Mouse (Mus musculus) heart, embryonic 13.5 days (tissue): ENCODE measurements around the gene Ciao2a. TPM values are rescaled to one million over a fixed set of nuclear protein-coding genes. Genes with fewer than 3 reads are reported as not detected.

Experiments
- ATAC-seq: fragments of 200-750 bp; cut with Nextera tagmentation; 2 replicates; pipeline ENCODE4 v1.8.0; 2017; ENCODE audit warnings: moderate TSS enrichment; ENCODE audit not compliant: insufficient number of reproducible peaks, low FRiP score, low TSS enrichment; ENCODE audit errors: extremely low read depth
- H3K27ac ChIP-seq: fragments of 300-500 bp; sonication (generic); replicated peaks from 2 replicates; pipeline ENCODE4 v1.5.1; 2015; ENCODE audit warnings: moderate library complexity, mild to moderate bottlenecking, inconsistent platforms
- H3K27me3 ChIP-seq: fragments of 300-500 bp; sonication (generic); replicated peaks from 2 replicates; pipeline ENCODE4 v1.6.1; 2015; ENCODE audit warnings: mild to moderate bottlenecking, inconsistent platforms
- H3K36me3 ChIP-seq: fragments of 300-500 bp; sonication (generic); 2 replicates; pipeline ENCODE4 v1.6.1; 2015; ENCODE audit warnings: mild to moderate bottlenecking, inconsistent platforms
- H3K4me1 ChIP-seq: fragments of 300-500 bp; sonication (generic); 2 replicates; pipeline ENCODE4 v1.6.1; 2015; ENCODE audit warnings: inconsistent platforms
- H3K4me2 ChIP-seq: fragments of 300-500 bp; sonication (generic); 2 replicates; pipeline ENCODE4 v1.6.1; 2015; ENCODE audit warnings: inconsistent platforms, mild to moderate bottlenecking, moderate library complexity
- H3K4me3 ChIP-seq: fragments of 300-500 bp; sonication (generic); 2 replicates; pipeline ENCODE4 v1.5.1; 2015; ENCODE audit warnings: moderate library complexity, mild to moderate bottlenecking, inconsistent platforms
- H3K9ac ChIP-seq: fragments of 300-500 bp; sonication (generic); 2 replicates; pipeline ENCODE4 v1.6.1; 2015; ENCODE audit warnings: inconsistent platforms, mild to moderate bottlenecking, moderate library complexity
- H3K9me3 ChIP-seq: fragments of 300-500 bp; sonication (generic); 2 replicates; pipeline ENCODE4 v1.6.1; 2016; ENCODE audit warnings: inconsistent platforms
- WGBS: fragments of 180-500 bp; shearing (Covaris S2); methylation state at CpG from one replicate; pipeline ENCODE4 v1.1.7; 2015; ENCODE audit warnings: mixed read lengths; 5-methylcytosine and 5-hydroxymethylcytosine counted together
- polyA plus RNA-seq: library from polyadenylated mRNA; unstranded; fragments of >200 nt; fragmentation: Nextera tagmentation; extraction: Ambion mirVana; gene quantifications from 2 replicates; pipeline ENCODE4 v1.2.1, GENCODE M21; 2015

Ciao2a gene
- polyA plus RNA-seq, 1 experiment from 2014 or later: 152 TPM

- Histone ChIP-seq H3K27ac (no peak overlapping the region), H3K4me2 (no peak overlapping the region), H3K9ac (no peak overlapping the region), H3K4me1 (peaks cover 51% of the 10 kb centered on the region), H3K4me3 (no peak overlapping the region), H3K9me3 (no peaks in the 10 kb centered on the region), H3K36me3 (no peaks in the 10 kb centered on the region), H3K27me3 (no peaks in the 10 kb centered on the region)
- 77% methylated on average over 5 of the region's 5 CpGs for WGBS
- no peak for ATAC-seq
Measured at GRCm38 (mm10) chr9:66167222-66167621, 40.8 kb downstream of the Ciao2a start.

- Histone ChIP-seq H3K4me2 (no peak overlapping the region), H3K4me3 (no peak overlapping the region), H3K9me3 (no peaks in the 10 kb centered on the region), H3K4me1 (peaks cover 46% of the 10 kb centered on the region), H3K9ac (no peak overlapping the region), H3K27ac (no peak overlapping the region), H3K27me3 (no peaks in the 10 kb centered on the region), H3K36me3 (no peaks in the 10 kb centered on the region)
- 16% methylated on average over 1 of the region's 1 CpGs for whole genome bisulfite sequencing
- no peak for ATAC-seq
Measured at GRCm38 (mm10) chr9:66168233-66168632, 41.8 kb downstream of the Ciao2a start.

DNA sequence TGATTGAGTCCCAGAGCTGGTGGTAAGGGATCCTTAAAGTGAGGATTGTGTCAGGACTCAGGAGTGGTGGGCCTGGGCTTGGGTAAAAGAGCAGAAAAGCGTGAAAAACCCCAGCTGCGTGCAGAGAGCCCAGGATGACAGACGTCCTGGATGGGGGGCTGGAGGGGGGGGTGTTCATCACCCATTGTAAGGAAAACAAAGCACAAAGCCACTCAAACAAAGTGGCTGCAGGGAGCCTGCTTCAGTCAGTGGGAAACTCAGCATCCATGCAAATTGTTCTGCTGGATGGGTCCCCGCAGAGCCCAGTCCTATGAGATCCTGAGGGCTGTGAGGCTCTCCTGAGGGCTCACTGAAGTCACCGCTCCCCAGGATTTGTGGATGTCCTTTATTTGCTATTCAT, 44.1 kb downstream of the Ciao2a start:
- Histone ChIP-seq H3K9ac (no peak overlapping the region), H3K36me3 (no peaks in the 10 kb centered on the region), H3K9me3 (no peaks in the 10 kb centered on the region), H3K4me1 (peaks cover 46% of the 10 kb centered on the region), H3K27ac (no peak overlapping the region), H3K4me3 (no peak overlapping the region), H3K27me3 (no peaks in the 10 kb centered on the region), H3K4me2 (no peak overlapping the region)
- WGBS: 61% methylated on average over 5 of the region's 5 CpGs
- ATAC-seq: no peak

DNA sequence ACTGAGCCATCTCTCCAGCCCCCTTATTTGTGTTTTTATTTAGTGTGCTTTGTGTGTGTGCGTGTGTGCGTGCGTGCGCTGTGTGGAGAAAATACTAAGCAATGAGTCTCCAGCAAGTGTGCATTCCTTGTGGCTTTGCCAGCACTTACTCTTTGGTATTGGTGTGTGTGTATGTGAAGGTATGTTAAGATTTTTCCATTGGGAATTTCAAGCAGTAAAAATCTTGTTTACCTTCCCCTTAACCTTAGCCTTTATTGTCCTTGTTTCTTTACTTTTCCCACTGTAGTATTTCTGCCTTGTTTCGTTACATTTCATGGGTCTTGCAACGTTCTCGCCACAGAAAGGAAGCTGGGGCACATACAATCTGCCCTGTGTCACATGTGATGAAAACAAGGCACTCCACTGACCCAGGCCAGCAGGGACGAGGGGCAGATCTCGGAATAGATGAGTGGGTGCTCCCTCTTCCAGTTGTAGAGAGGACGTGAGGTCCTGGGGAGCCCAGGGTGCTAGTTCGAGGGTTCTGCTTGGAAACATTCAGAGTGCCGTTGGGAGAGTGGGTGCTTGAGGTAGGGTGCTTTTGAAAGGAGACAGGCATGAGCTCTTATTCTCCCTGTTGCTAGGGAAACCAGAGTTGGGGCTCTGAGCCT, 45.0 kb downstream of the Ciao2a start:
- Histone ChIP-seq H3K36me3 (no peaks in the 10 kb centered on the region), H3K27ac (0 out of 2 replicates have a peak overlapping the region, but pooled peaks have one; percentile 0), H3K9me3 (no peaks in the 10 kb centered on the region), H3K4me2 (no peak overlapping the region), H3K9ac (no peak overlapping the region), H3K4me3 (no peak overlapping the region), H3K27me3 (no peaks in the 10 kb centered on the region), H3K4me1 (peaks cover 41% of the 10 kb centered on the region)
- WGBS: 55% methylated on average over 12 of the region's 12 CpGs
- no peak for ATAC-seq

- no peak overlapping the region for H3K4me3 ChIP-seq
- H3K9me3 ChIP-seq: no peaks in the 10 kb centered on the region
- WGBS: 86% methylated on average over 5 of the region's 5 CpGs
- H3K4me2 ChIP-seq: no peak overlapping the region
- ATAC-seq: no peak
- no peaks in the 10 kb centered on the region for H3K27me3 ChIP-seq
- H3K36me3 ChIP-seq: no peaks in the 10 kb centered on the region
- peaks cover 28% of the 10 kb centered on the region for H3K4me1 ChIP-seq
- H3K9ac ChIP-seq: no peak overlapping the region
- H3K27ac ChIP-seq: no peak overlapping the region
Measured at GRCm38 (mm10) chr9:66173316-66173855, 47.0 kb downstream of the Ciao2a start.

- no peak for ATAC-seq
- Histone ChIP-seq H3K4me3 (no peak overlapping the region), H3K4me2 (no peak overlapping the region), H3K9ac (no peak overlapping the region), H3K36me3 (no peaks in the 10 kb centered on the region), H3K27ac (no peak overlapping the region), H3K9me3 (no peaks in the 10 kb centered on the region), H3K27me3 (no peaks in the 10 kb centered on the region), H3K4me1 (peaks cover 19% of the 10 kb centered on the region)
- WGBS: 91% methylated on average over 3 of the region's 3 CpGs
Measured at GRCm38 (mm10) chr9:66174985-66175384, 48.6 kb downstream of the Ciao2a start.

DNA sequence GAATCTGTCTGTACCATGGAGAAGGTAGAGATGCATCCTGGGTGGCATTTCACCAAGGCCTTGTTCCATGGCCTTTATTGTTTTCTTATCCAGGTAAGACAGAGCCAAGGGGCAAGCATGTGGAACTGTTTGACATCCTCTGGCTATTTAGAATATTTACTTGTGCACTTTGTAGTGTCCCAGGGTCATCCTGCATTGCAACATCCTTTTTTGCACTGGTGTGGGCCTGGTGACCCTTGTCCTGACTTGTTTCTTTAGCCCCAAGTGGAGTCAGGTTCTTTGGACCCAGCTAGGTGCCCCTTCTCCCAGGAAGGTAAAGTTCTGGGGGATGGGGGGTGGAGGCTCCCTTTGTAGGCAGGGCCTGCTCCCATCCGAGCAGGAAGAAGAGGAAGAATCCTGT, 51.6 kb downstream of the Ciao2a start:
- H3K4me1 ChIP-seq: peaks cover 33% of the 10 kb centered on the region
- no peak overlapping the region for H3K4me2 ChIP-seq
- no peak for ATAC-seq
- no peak overlapping the region for H3K9ac ChIP-seq
- no peaks in the 10 kb centered on the region for H3K36me3 ChIP-seq
- no peak overlapping the region for H3K27ac ChIP-seq
- no peaks in the 10 kb centered on the region for H3K9me3 ChIP-seq
- 58% methylated on average over 1 of the region's 1 CpGs for WGBS
- H3K27me3 ChIP-seq: no peaks in the 10 kb centered on the region
- H3K4me3 ChIP-seq: no peak overlapping the region

DNA sequence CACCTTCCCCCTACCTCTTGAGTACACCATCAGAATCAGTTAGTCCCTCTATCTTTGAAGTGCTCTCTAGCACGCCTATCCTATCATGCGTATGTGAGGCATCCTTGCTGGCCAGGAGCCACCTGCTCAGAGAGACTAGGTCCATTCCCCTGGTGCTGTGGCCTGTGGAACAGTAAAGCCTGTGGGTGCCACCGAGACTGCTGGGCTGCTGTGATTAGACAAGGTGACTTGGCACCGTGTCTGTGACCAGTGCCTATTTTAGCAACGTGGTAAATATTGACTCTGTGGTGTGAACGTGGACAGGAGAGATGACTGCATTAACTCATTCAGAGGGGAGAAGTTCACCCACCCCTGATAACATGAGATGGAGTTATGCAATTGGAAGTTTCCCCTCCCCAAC, 53.4 kb downstream of the Ciao2a start:
- 32% methylated on average over 6 of the region's 6 CpGs for WGBS
- peaks cover 34% of the 10 kb centered on the region for H3K4me1 ChIP-seq
- ATAC-seq: no peak
- no peaks in the 10 kb centered on the region for H3K9me3 ChIP-seq
- no peak overlapping the region for H3K27ac ChIP-seq
- no peaks in the 10 kb centered on the region for H3K27me3 ChIP-seq
- H3K9ac ChIP-seq: no peak overlapping the region
- H3K4me3 ChIP-seq: no peak overlapping the region
- H3K36me3 ChIP-seq: no peaks in the 10 kb centered on the region
- H3K4me2 ChIP-seq: 0 out of 2 replicates have a peak overlapping the region, but pooled peaks have one; percentile 3

GRCm38 (mm10) chr9:66181126-66181825, 54.9 kb downstream of the Ciao2a start:
- no peak overlapping the region for H3K4me3 ChIP-seq
- no peaks in the 10 kb centered on the region for H3K27me3 ChIP-seq
- H3K9ac ChIP-seq: no peak overlapping the region
- H3K36me3 ChIP-seq: no peaks in the 10 kb centered on the region
- 51% methylated on average over 4 of the region's 4 CpGs for WGBS
- ATAC-seq: peak; percentile 65; the same call in 1 of the 2 replicates
- peaks cover 34% of the 10 kb centered on the region for H3K4me1 ChIP-seq
- H3K9me3 ChIP-seq: no peaks in the 10 kb centered on the region
- peak overlapping the region; percentile 64 for H3K27ac ChIP-seq
- peak overlapping the region; percentile 27 for H3K4me2 ChIP-seq

- Histone ChIP-seq H3K4me2 (peak overlapping the region; percentile 27), H3K9ac (peak overlapping the region; percentile 3; the same call in 1 of the 2 replicates), H3K4me3 (no peak overlapping the region), H3K36me3 (no peaks in the 10 kb centered on the region), H3K27ac (peak overlapping the region; percentile 64), H3K27me3 (no peaks in the 10 kb centered on the region), H3K9me3 (no peaks in the 10 kb centered on the region), H3K4me1 (peaks cover 41% of the 10 kb centered on the region)
- ATAC-seq: 0 out of 2 replicates have a peak, but pooled peaks have one; percentile 22
- 12% methylated on average over 11 of the region's 11 CpGs for whole genome bisulfite sequencing
Measured at GRCm38 (mm10) chr9:66181826-66182678, 55.6 kb downstream of the Ciao2a start.

GRCm38 (mm10) chr9:66182679-66182993, 56.2 kb downstream of the Ciao2a start:
- Histone ChIP-seq H3K9ac (no peak overlapping the region), H3K27ac (peak overlapping the region; percentile 64), H3K9me3 (no peaks in the 10 kb centered on the region), H3K4me3 (no peak overlapping the region), H3K4me2 (peak overlapping the region; percentile 27), H3K27me3 (no peaks in the 10 kb centered on the region), H3K36me3 (no peaks in the 10 kb centered on the region), H3K4me1 (peaks cover 41% of the 10 kb centered on the region)
- WGBS: 54% methylated on average over 3 of the region's 3 CpGs
- no peak for ATAC-seq
